Mouse (Mus musculus) G1E (cell line): Measurements from ENCODE around the gene Cd3eap. TPM values are rescaled to one million over a fixed set of nuclear protein-coding genes. Genes with fewer than 3 reads are reported as not detected.

Source experiments
- ATAC-seq: 2 replicates; pipeline ENCODE4 v1.8.0; 2016; ENCODE audit warnings: mild to moderate bottlenecking; ENCODE audit not compliant: insufficient number of reproducible peaks, poor library complexity, low FRiP score, severe bottlenecking; ENCODE audit errors: extremely low read depth
- DNase-seq: peaks from one replicate; pipeline ENCODE4 v3.0.0; 2012; ENCODE audit warnings: low spot score
- H3K27me3 ChIP-seq: 2 replicates; pipeline ENCODE4 v1.6.1; 2012; ENCODE audit warnings: mild to moderate bottlenecking, low read length, inconsistent platforms; ENCODE audit not compliant: insufficient read depth
- H3K36me3 ChIP-seq: replicated peaks from 2 replicates; pipeline ENCODE3; 2012; ENCODE audit warnings: mild to moderate bottlenecking, inconsistent platforms
- H3K4me1 ChIP-seq: 2 replicates; pipeline ENCODE4 v1.6.1; 2012; ENCODE audit warnings: low read depth, low read length, inconsistent platforms, mixed read lengths; ENCODE audit not compliant: insufficient read depth
- H3K4me3 ChIP-seq: 2 replicates; pipeline ENCODE4 v1.5.1; 2012; ENCODE audit warnings: low read depth, mild to moderate bottlenecking, inconsistent platforms, low read length, moderate library complexity, mixed read lengths
- H3K9me3 ChIP-seq: replicated peaks from 2 replicates; pipeline ENCODE4 v1.6.1; 2012; ENCODE audit warnings: inconsistent platforms
- CTCF ChIP-seq: IDR thresholded peaks from 2 replicates; pipeline ENCODE4 v1.5.1; 2012; ENCODE audit warnings: low read depth, low read length, inconsistent platforms, mixed read lengths
- GATA1 ChIP-seq: IDR thresholded peaks from 2 replicates; pipeline ENCODE4 v1.6.1; 2012; ENCODE audit warnings: borderline replicate concordance, low read length, inconsistent platforms, mixed read lengths
- GATA2 ChIP-seq: IDR thresholded peaks from 2 replicates; pipeline ENCODE4 v1.6.1; 2012; ENCODE audit warnings: low read depth, low read length, inconsistent platforms, borderline replicate concordance
- POLR2AphosphoS5 ChIP-seq: IDR thresholded peaks from 2 replicates; pipeline ENCODE4 v1.6.1; 2012; ENCODE audit warnings: low read depth, low read length, inconsistent platforms; ENCODE audit not compliant: insufficient replicate concordance
- TAL1 ChIP-seq: conservative IDR thresholded peaks from 2 replicates; pipeline ENCODE4 v1.6.1; 2012; ENCODE audit warnings: low read depth, low read length, inconsistent platforms, mixed read lengths
- polyA plus RNA-seq: library from polyadenylated mRNA; stranded (reverse); fragments of >175 nt; gene quantifications from 2 replicates; pipeline ENCODE4 v1.2.3, GENCODE M21; 2012
- total RNA-seq, 2 experiments: library from RNA; stranded (forward) in 1 of 2; stranded (reverse) in 1 of 2; fragments of 200-1000 nt in 1 of 2; fragments of >200 nt in 1 of 2; fragmentation: Nextera tagmentation in 1 of 2; gene quantifications; 2 replicates each; pipeline ENCODE4 v1.2.3; 2014 to 2017

Cd3eap gene
- total and polyA plus RNA-seq, 3 experiments: 9.3 to 57.8 (median 22.3) TPM

GRCm38 (mm10) chr7:19320637-19321036 lies 38.6 kb downstream of the Cd3eap start:
- ATAC-seq (no peak), DNase-seq (no peak)
- no peak overlapping the region for H3K4me3 ChIP-seq
- peaks cover 57% of the 10 kb centered on the region for H3K27me3 ChIP-seq
- H3K36me3 ChIP-seq: no peaks in the 10 kb centered on the region
- TF ChIP-seq TAL1: no peak
- H3K4me1 ChIP-seq: peaks cover 44% of the 10 kb centered on the region
- no peaks in the 10 kb centered on the region for H3K9me3 ChIP-seq

- Histone ChIP-seq H3K4me1 (peaks cover 40% of the 10 kb centered on the region), H3K4me3 (peak overlapping the region; percentile 71), H3K9me3 (no peaks in the 10 kb centered on the region), H3K36me3 (no peaks in the 10 kb centered on the region), H3K27me3 (peaks cover 65% of the 10 kb centered on the region)
- DNase-seq: peak; percentile 75
- peak; percentile 87 for ATAC-seq
- TF ChIP-seq GATA1: no peak
- TF ChIP-seq GATA2: no peak
- no peak for TF ChIP-seq POLR2AphosphoS5
- no peak for TF ChIP-seq TAL1
- no peak for TF ChIP-seq CTCF
Measured at GRCm38 (mm10) chr7:19319906-19320305, 39.4 kb downstream of the Cd3eap start.

- Histone ChIP-seq H3K4me3 (peak overlapping the region; percentile 71; the same call in 1 of the 2 replicates), H3K4me1 (peaks cover 40% of the 10 kb centered on the region), H3K27me3 (peaks cover 68% of the 10 kb centered on the region), H3K36me3 (no peaks in the 10 kb centered on the region), H3K9me3 (no peaks in the 10 kb centered on the region)
- DNase-seq: no peak
- TF ChIP-seq CTCF (no peak), GATA2 (no peak), POLR2AphosphoS5 (no peak), TAL1 (no peak), GATA1 (no peak)
- no peak for ATAC-seq
Measured at GRCm38 (mm10) chr7:19319458-19319857, 39.8 kb downstream of the Cd3eap start.

GRCm38 (mm10) chr7:19318676-19319075 lies 40.6 kb downstream of the Cd3eap start:
- H3K9me3 ChIP-seq: no peaks in the 10 kb centered on the region
- H3K36me3 ChIP-seq: no peaks in the 10 kb centered on the region
- peaks cover 69% of the 10 kb centered on the region for H3K27me3 ChIP-seq
- no peak overlapping the region for H3K4me3 ChIP-seq
- H3K4me1 ChIP-seq: peaks cover 37% of the 10 kb centered on the region
- ATAC-seq (no peak), DNase-seq (no peak)
- no peak for TF ChIP-seq TAL1
- TF ChIP-seq GATA1: no peak
- no peak for TF ChIP-seq CTCF
- no peak for TF ChIP-seq POLR2AphosphoS5
- TF ChIP-seq GATA2: no peak

GRCm38 (mm10) chr7:19318201-19318600 lies 41.1 kb downstream of the Cd3eap start:
- TF ChIP-seq GATA2 (no peak), POLR2AphosphoS5 (no peak), TAL1 (no peak), GATA1 (no peak), CTCF (no peak)
- H3K4me3 ChIP-seq: no peak overlapping the region
- H3K4me1 ChIP-seq: peaks cover 39% of the 10 kb centered on the region
- DNase-seq (no peak), ATAC-seq (no peak)
- H3K27me3 ChIP-seq: peaks cover 70% of the 10 kb centered on the region
- no peaks in the 10 kb centered on the region for H3K9me3 ChIP-seq
- no peaks in the 10 kb centered on the region for H3K36me3 ChIP-seq

- Histone ChIP-seq H3K27me3 (peaks cover 70% of the 10 kb centered on the region), H3K4me1 (peaks cover 39% of the 10 kb centered on the region), H3K36me3 (no peaks in the 10 kb centered on the region), H3K4me3 (no peak overlapping the region; the same call in 1 of the 2 replicates), H3K9me3 (no peaks in the 10 kb centered on the region)
- no peak for TF ChIP-seq TAL1
- TF ChIP-seq GATA2: no peak
- no peak for TF ChIP-seq CTCF
- no peak for TF ChIP-seq POLR2AphosphoS5
- TF ChIP-seq GATA1: no peak
- no peak for ATAC-seq
- DNase-seq: no peak
Measured at GRCm38 (mm10) chr7:19316451-19317161, 42.7 kb downstream of the Cd3eap start.

GRCm38 (mm10) chr7:19314033-19314432 lies 45.2 kb downstream of the Cd3eap start:
- ATAC-seq (no peak), DNase-seq (no peak)
- H3K9me3 ChIP-seq: no peaks in the 10 kb centered on the region
- no peaks in the 10 kb centered on the region for H3K36me3 ChIP-seq
- no peak for TF ChIP-seq CTCF
- no peak for TF ChIP-seq TAL1
- TF ChIP-seq POLR2AphosphoS5: no peak
- TF ChIP-seq GATA1: no peak
- no peak for TF ChIP-seq GATA2
- peaks cover 59% of the 10 kb centered on the region for H3K27me3 ChIP-seq
- H3K4me3 ChIP-seq: no peak overlapping the region
- peaks cover 38% of the 10 kb centered on the region for H3K4me1 ChIP-seq
